Mouse (Mus musculus): Measurements from ENCODE around the gene Sppl3. TPM values are rescaled to one million over a fixed set of nuclear protein-coding genes. Genes with fewer than 3 reads are reported as not detected.

Sppl3 gene
- polyA plus RNA-seq, 1 experiment from 2014 or later: 23.6 TPM

- Histone ChIP-seq H3K9ac (ENCODE audit: low read length) (no peak overlapping the region), H3K4me3 (ENCODE audit: low read depth, low read length) (no peak overlapping the region), H3K4me1 (ENCODE audit: control insufficient read depth, insufficient read depth, low read length) (0 out of 2 replicates have a peak, but pooled peaks cover 2% of the 10 kb centered on the region), H3K27me3 (ENCODE audit: control insufficient read depth, insufficient read depth, low read length) (no peaks in the 10 kb centered on the region), H3K4me2 (no peak overlapping the region), H3K9me3 (ENCODE audit: control insufficient read depth, low read length) (no peaks in the 10 kb centered on the region), H3K36me3 (ENCODE audit: control insufficient read depth, insufficient read depth, low read length) (peaks cover 4% of the 10 kb centered on the region), H3K27ac (ENCODE audit: low read depth, low read length) (no peak overlapping the region)
- WGBS: 69% methylated on average over 6 of the region's 6 CpGs
- DNase-seq (ENCODE audit: low spot score, missing footprints): no peak
- no peak for ATAC-seq (ENCODE audit: low FRiP score)
Observed at GRCm38 (mm10) chr5:115144471-115144870, 133.5 kb downstream of the Sppl3 start.

DNA sequence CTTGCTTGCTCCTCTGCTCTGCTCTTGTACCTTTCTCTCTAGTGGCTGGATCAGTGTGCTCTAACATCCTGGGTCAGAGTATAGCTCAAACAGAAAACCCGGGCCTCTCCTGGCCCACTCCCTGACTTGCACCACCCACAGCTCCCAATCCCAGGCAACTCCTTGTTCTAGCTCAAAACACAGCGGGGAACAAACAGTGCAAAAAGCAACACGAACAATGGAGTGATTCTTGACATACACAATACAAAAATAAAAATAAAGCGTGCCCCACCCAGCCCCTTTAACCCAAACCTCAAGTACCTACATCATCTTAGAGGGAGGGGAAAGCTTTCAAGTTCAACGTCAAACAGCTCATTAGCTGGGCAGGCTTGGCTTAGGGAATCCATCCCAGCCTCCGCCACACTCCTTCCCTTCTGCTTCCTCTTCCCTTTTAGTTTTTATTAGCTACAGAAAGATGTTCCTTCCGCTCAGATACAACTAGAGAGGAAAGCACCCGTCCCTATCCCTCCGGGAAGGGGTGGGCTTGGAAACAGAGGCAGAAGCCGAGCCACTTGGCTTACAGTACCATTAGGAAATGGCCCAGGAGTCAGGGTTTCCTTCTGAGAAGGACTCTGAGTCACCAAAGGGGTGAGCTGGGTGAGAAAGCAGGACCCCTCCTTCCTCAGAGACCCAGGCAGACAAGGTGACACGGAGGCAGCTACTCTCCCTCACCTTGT is 134.5 kb downstream of the Sppl3 start:
- H3K36me3 ChIP-seq (ENCODE audit: control insufficient read depth, insufficient read depth, low read length): peaks cover 13% of the 10 kb centered on the region
- H3K4me2 ChIP-seq: no peak overlapping the region
- H3K27me3 ChIP-seq (ENCODE audit: control insufficient read depth, insufficient read depth, low read length): no peaks in the 10 kb centered on the region
- H3K4me3 ChIP-seq (ENCODE audit: low read depth, low read length): no peak overlapping the region
- DNase-seq (ENCODE audit: low spot score, missing footprints) (no peak), ATAC-seq (ENCODE audit: low FRiP score) (no peak)
- 81% methylated on average over 11 of the region's 11 CpGs for WGBS
- H3K9ac ChIP-seq (ENCODE audit: low read length): no peak overlapping the region
- H3K4me1 ChIP-seq (ENCODE audit: control insufficient read depth, insufficient read depth, low read length): 0 out of 2 replicates have a peak, but pooled peaks cover 2% of the 10 kb centered on the region
- no peak overlapping the region for H3K27ac ChIP-seq (ENCODE audit: low read depth, low read length)
- no peaks in the 10 kb centered on the region for H3K9me3 ChIP-seq (ENCODE audit: control insufficient read depth, low read length)

GRCm38 (mm10) chr5:115145976-115146746 is 135.2 kb downstream of the Sppl3 start:
- ATAC-seq (ENCODE audit: low FRiP score): no peak
- Histone ChIP-seq H3K27ac (ENCODE audit: low read depth, low read length) (no peak overlapping the region), H3K9me3 (ENCODE audit: control insufficient read depth, low read length) (no peaks in the 10 kb centered on the region), H3K36me3 (ENCODE audit: control insufficient read depth, insufficient read depth, low read length) (peaks cover 17% of the 10 kb centered on the region), H3K9ac (ENCODE audit: low read length) (no peak overlapping the region), H3K4me3 (ENCODE audit: low read depth, low read length) (no peak overlapping the region), H3K27me3 (ENCODE audit: control insufficient read depth, insufficient read depth, low read length) (no peaks in the 10 kb centered on the region), H3K4me2 (no peak overlapping the region), H3K4me1 (ENCODE audit: control insufficient read depth, insufficient read depth, low read length) (0 out of 2 replicates have a peak, but pooled peaks cover 2% of the 10 kb centered on the region)
- no peak for DNase-seq (ENCODE audit: low spot score, missing footprints)
- 90% methylated on average over 6 of the region's 6 CpGs for WGBS

- 0 out of 2 replicates have a peak, but pooled peaks cover 2% of the 10 kb centered on the region for H3K4me1 ChIP-seq (ENCODE audit: control insufficient read depth, insufficient read depth, low read length)
- H3K9ac ChIP-seq (ENCODE audit: low read length): no peak overlapping the region
- peaks cover 20% of the 10 kb centered on the region for H3K36me3 ChIP-seq (ENCODE audit: control insufficient read depth, insufficient read depth, low read length)
- DNase-seq (ENCODE audit: low spot score, missing footprints) (no peak), ATAC-seq (ENCODE audit: low FRiP score) (no peak)
- H3K4me3 ChIP-seq (ENCODE audit: low read depth, low read length): no peak overlapping the region
- no peaks in the 10 kb centered on the region for H3K9me3 ChIP-seq (ENCODE audit: control insufficient read depth, low read length)
- H3K4me2 ChIP-seq: no peak overlapping the region
- H3K27ac ChIP-seq (ENCODE audit: low read depth, low read length): no peak overlapping the region
- no peaks in the 10 kb centered on the region for H3K27me3 ChIP-seq (ENCODE audit: control insufficient read depth, insufficient read depth, low read length)
Observed at GRCm38 (mm10) chr5:115146747-115147130, 135.8 kb downstream of the Sppl3 start.

DNA sequence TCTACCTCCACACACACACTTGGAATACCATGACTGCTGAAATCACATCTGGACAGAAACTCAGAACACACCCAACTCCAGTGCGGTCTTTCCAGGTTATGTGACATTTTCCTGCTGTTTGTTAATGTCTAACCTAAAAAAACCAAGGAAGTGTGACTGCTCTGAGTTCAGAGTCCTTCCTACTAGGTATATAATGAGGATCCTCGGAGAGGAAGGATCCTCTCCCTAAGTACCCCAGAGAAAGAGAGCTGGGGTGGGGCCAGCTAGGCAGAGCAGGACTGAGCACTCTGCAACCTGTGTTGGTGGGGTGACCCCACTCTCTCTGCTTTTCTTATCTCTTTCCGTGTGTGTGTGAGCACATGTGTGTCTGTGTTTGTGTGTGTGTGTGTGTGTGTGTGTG is 136.5 kb downstream of the Sppl3 start:
- 86% methylated on average over 3 of the region's 3 CpGs for WGBS
- Histone ChIP-seq H3K36me3 (ENCODE audit: control insufficient read depth, insufficient read depth, low read length) (peaks cover 20% of the 10 kb centered on the region), H3K27me3 (ENCODE audit: control insufficient read depth, insufficient read depth, low read length) (no peaks in the 10 kb centered on the region), H3K4me3 (ENCODE audit: low read depth, low read length) (no peak overlapping the region), H3K4me2 (no peak overlapping the region), H3K4me1 (ENCODE audit: control insufficient read depth, insufficient read depth, low read length) (0 out of 2 replicates have a peak, but pooled peaks cover 2% of the 10 kb centered on the region), H3K9ac (ENCODE audit: low read length) (no peak overlapping the region), H3K9me3 (ENCODE audit: control insufficient read depth, low read length) (no peaks in the 10 kb centered on the region), H3K27ac (ENCODE audit: low read depth, low read length) (no peak overlapping the region)
- ATAC-seq (ENCODE audit: low FRiP score) (no peak), DNase-seq (ENCODE audit: low spot score, missing footprints) (no peak)

DNA sequence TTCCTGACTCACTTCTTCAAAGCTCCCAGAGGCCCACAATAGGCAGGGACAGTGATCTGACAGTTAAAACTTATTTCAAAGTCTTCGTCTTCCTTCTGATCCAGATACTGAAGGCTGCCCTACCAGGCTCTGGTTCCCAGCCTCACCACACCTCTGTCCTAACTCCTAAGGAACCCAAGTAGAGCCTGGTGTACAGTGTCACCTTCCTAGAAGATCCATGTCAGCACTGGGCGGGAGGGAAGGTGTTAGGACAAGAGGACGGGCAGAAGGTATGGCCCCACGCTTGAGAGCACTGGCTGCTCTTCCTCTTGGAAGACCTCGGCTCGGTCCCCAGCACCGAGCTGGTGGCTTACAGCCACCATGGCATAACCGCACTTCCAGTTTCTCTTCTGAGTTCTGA is 137.4 kb downstream of the Sppl3 start:
- H3K9ac ChIP-seq (ENCODE audit: low read length): no peak overlapping the region
- ATAC-seq (ENCODE audit: low FRiP score): no peak
- peaks cover 3% of the 10 kb centered on the region; the same call in 1 of the 2 replicates for H3K4me1 ChIP-seq (ENCODE audit: control insufficient read depth, insufficient read depth, low read length)
- no peaks in the 10 kb centered on the region for H3K27me3 ChIP-seq (ENCODE audit: control insufficient read depth, insufficient read depth, low read length)
- H3K4me2 ChIP-seq: no peak overlapping the region
- 93% methylated on average over 8 of the region's 8 CpGs for WGBS
- DNase-seq (ENCODE audit: low spot score, missing footprints): no peak
- H3K27ac ChIP-seq (ENCODE audit: low read depth, low read length): no peak overlapping the region
- no peaks in the 10 kb centered on the region for H3K9me3 ChIP-seq (ENCODE audit: control insufficient read depth, low read length)
- no peak overlapping the region for H3K4me3 ChIP-seq (ENCODE audit: low read depth, low read length)
- peaks cover 20% of the 10 kb centered on the region for H3K36me3 ChIP-seq (ENCODE audit: control insufficient read depth, insufficient read depth, low read length)

Other genes starting within 250 kb of the Sppl3 start
- 64.7 and 71.9 TPM in 2 replicates for gene Ankrd13a, start 236.5 kb upstream of the Sppl3 start, polyA plus RNA-seq (2014; fragmentation: Nextera tagmentation; extraction: Ambion mirVana)
- 29.5 and 30.0 TPM in 2 replicates for gene Git2, start 235.6 kb upstream of the Sppl3 start, polyA plus RNA-seq (2014; fragmentation: Nextera tagmentation; extraction: Ambion mirVana)
- gene 1500011B03Rik, start 187.7 kb upstream of the Sppl3 start, polyA plus RNA-seq (2014; fragmentation: Nextera tagmentation; extraction: Ambion mirVana): 150 and 157 TPM in 2 replicates
- gene 4930519G04Rik, start 157.5 kb upstream of the Sppl3 start, polyA plus RNA-seq (2014; fragmentation: Nextera tagmentation; extraction: Ambion mirVana): not detected in 2 replicates
- 0.28 and 0.56 TPM in 2 replicates for gene Gm9936, start 152.5 kb upstream of the Sppl3 start, polyA plus RNA-seq (2014; fragmentation: Nextera tagmentation; extraction: Ambion mirVana)
- gene Oasl2, start 114.2 kb upstream of the Sppl3 start, polyA plus RNA-seq (2014; fragmentation: Nextera tagmentation; extraction: Ambion mirVana): 1.3 and 1.8 TPM in 2 replicates
- not detected in 2 replicates for gene Oasl1, start 87.9 kb upstream of the Sppl3 start, polyA plus RNA-seq (2014; fragmentation: Nextera tagmentation; extraction: Ambion mirVana)
- gene 2210016L21Rik, start 69.0 kb upstream of the Sppl3 start, polyA plus RNA-seq (2014; fragmentation: Nextera tagmentation; extraction: Ambion mirVana): 43.5 and 46.3 TPM in 2 replicates
- gene Hnf1a, start 40.0 kb upstream of the Sppl3 start, polyA plus RNA-seq (2014; fragmentation: Nextera tagmentation; extraction: Ambion mirVana): not detected in 2 replicates
- 23.2 and 26.6 TPM in 2 replicates for gene Gm10401, start 87.2 kb downstream of the Sppl3 start, polyA plus RNA-seq (2014; fragmentation: Nextera tagmentation; extraction: Ambion mirVana)
- 21.6 and 23.5 TPM in 2 replicates for gene Acads, start 108.2 kb downstream of the Sppl3 start, polyA plus RNA-seq (2014; fragmentation: Nextera tagmentation; extraction: Ambion mirVana)
- gene Unc119b, start 123.8 kb downstream of the Sppl3 start, polyA plus RNA-seq (2014; fragmentation: Nextera tagmentation; extraction: Ambion mirVana): 55.1 and 64.6 TPM in 2 replicates
- gene Mlec, start 147.0 kb downstream of the Sppl3 start, polyA plus RNA-seq (2014; fragmentation: Nextera tagmentation; extraction: Ambion mirVana): 30.0 and 37.3 TPM in 2 replicates
- 1.1 and 2.3 TPM in 2 replicates for gene Cabp1, start 183.2 kb downstream of the Sppl3 start, polyA plus RNA-seq (2014; fragmentation: Nextera tagmentation; extraction: Ambion mirVana)
- gene Pop5, start 224.7 kb downstream of the Sppl3 start, polyA plus RNA-seq (2014; fragmentation: Nextera tagmentation; extraction: Ambion mirVana): 91.0 and 98.7 TPM in 2 replicates

Measured in midbrain, embryonic 11.5 days (tissue).